Mouse (Mus musculus): ENCODE measurements around the gene Dip2a. TPM values are rescaled to one million over a fixed set of nuclear protein-coding genes. Genes with fewer than 3 reads are reported as not detected.

The Dip2a gene
- polyA plus RNA-seq, 1 experiment from 2014 or later: 2.4 TPM

DNA sequence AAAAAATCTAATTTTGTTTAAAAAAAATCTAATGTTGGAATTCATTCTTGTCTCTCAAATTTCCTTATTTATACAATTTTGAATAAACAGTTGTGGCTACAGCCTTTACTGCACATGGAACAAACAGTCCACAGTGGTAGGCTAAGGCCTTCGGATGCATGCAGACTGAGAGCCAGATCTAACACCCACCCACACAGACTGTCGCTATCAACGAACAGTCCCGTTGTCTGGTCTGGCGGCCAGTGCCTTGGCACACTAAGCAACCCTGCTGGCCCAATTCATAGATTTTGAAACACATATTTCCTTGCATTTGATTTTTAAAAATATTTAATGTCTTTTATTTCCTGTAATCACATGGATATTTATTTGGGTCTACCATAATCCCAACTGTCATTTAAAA, 45.0 kb downstream of the Dip2a start:
- 81% methylated on average over 5 of the region's 5 CpGs for WGBS (ENCODE audit: insufficient replicate concordance)
- Histone ChIP-seq H3K4me1 (no peaks in the 10 kb centered on the region), H3K36me3 (peaks cover 44% of the 10 kb centered on the region), H3K4me2 (no peak overlapping the region), H3K27ac (no peak overlapping the region), H3K27me3 (replicated peaks) (no peaks in the 10 kb centered on the region), H3K4me3 (no peak overlapping the region), H3K9ac (no peak overlapping the region), H3K9me3 (replicated peaks) (no peaks in the 10 kb centered on the region)
- no peak for ATAC-seq

DNA sequence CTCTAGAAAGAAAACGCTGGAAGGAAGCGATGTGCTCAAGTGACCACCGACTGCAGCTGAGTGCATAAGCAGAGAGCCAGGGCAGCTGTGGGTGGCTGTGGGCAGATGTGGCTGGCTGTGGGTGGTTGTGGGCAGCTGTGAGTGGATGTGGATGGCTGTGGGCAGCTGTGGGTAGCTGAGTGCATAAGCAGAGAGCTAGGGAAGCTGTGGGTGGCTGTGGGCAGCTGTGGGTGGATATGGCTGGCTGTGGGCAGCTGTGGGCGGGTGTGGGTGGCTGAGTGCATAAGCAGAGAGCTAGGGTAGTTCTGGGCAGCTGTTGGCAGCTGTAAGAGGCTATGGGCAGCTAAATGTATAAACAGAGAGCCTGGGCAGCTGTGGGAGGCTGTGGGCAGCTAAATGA, 51.9 kb downstream of the Dip2a start:
- H3K4me2 ChIP-seq: no peak overlapping the region
- no peaks in the 10 kb centered on the region for H3K27me3 ChIP-seq (replicated peaks)
- no peaks in the 10 kb centered on the region for H3K9me3 ChIP-seq (replicated peaks)
- peaks cover 61% of the 10 kb centered on the region for H3K36me3 ChIP-seq
- H3K4me3 ChIP-seq: no peak overlapping the region
- WGBS (ENCODE audit: insufficient replicate concordance): 71% methylated on average over 4 of the region's 4 CpGs
- no peak overlapping the region for H3K9ac ChIP-seq
- no peak overlapping the region for H3K27ac ChIP-seq
- no peaks in the 10 kb centered on the region for H3K4me1 ChIP-seq
- ATAC-seq: no peak

- no peak overlapping the region for H3K27ac ChIP-seq
- no peaks in the 10 kb centered on the region for H3K27me3 ChIP-seq (replicated peaks)
- H3K9ac ChIP-seq: no peak overlapping the region
- peaks cover 54% of the 10 kb centered on the region for H3K36me3 ChIP-seq
- H3K9me3 ChIP-seq (replicated peaks): no peaks in the 10 kb centered on the region
- 59% methylated on average over 3 of the region's 3 CpGs for WGBS (ENCODE audit: insufficient replicate concordance)
- ATAC-seq: no peak
- no peak overlapping the region for H3K4me2 ChIP-seq
- H3K4me3 ChIP-seq: no peak overlapping the region
- no peaks in the 10 kb centered on the region for H3K4me1 ChIP-seq
Measured at GRCm38 (mm10) chr10:76289936-76290671, 55.0 kb downstream of the Dip2a start.

DNA sequence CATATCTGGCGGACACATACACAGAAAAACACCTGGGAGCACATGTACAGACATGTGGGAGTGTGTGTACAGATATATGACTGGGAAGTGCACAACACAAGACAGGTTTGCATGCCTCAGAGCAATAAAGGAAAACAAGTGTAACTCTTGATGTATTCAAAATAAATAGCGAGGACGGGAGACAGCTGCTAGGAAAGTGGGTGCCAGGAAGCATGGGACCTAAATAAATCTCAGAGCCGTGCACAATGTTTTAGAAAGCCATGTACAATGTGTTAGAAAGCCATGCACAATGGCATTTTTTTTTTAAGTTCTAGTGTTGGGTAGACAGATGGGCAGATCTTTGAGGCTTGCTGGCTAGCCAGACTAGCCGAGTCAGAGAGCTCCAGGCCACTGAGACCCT, 56.0 kb downstream of the Dip2a start:
- H3K9ac ChIP-seq: no peak overlapping the region
- ATAC-seq: no peak

GRCm38 (mm10) chr10:76288268-76288993, 56.7 kb downstream of the Dip2a start:
- H3K36me3 ChIP-seq: peaks cover 45% of the 10 kb centered on the region
- WGBS (ENCODE audit: insufficient replicate concordance): 74% methylated on average over 11 of the region's 11 CpGs

More for the DNA sequence above, 56.0 kb downstream of the Dip2a start:
- Histone ChIP-seq H3K27ac (no peak overlapping the region), H3K36me3 (peaks cover 50% of the 10 kb centered on the region), H3K4me2 (no peak overlapping the region), H3K27me3 (replicated peaks) (no peaks in the 10 kb centered on the region), H3K4me3 (no peak overlapping the region), H3K4me1 (no peaks in the 10 kb centered on the region), H3K9me3 (replicated peaks) (no peaks in the 10 kb centered on the region)
- 74% methylated on average over 5 of the region's 5 CpGs for WGBS (ENCODE audit: insufficient replicate concordance)

GRCm38 (mm10) chr10:76278541-76279097, 66.5 kb downstream of the Dip2a start:
- Histone ChIP-seq H3K9ac (no peak overlapping the region), H3K4me3 (no peak overlapping the region), H3K27me3 (replicated peaks) (no peaks in the 10 kb centered on the region), H3K27ac (no peak overlapping the region), H3K4me2 (no peak overlapping the region), H3K36me3 (peaks cover 28% of the 10 kb centered on the region), H3K4me1 (no peaks in the 10 kb centered on the region), H3K9me3 (replicated peaks) (no peaks in the 10 kb centered on the region)
- ATAC-seq: no peak
- WGBS (ENCODE audit: insufficient replicate concordance): 63% methylated on average over 5 of the region's 5 CpGs

More at GRCm38 (mm10) chr10:76288268-76288993, 56.7 kb downstream of the Dip2a start:
- Histone ChIP-seq H3K9me3 (replicated peaks) (no peaks in the 10 kb centered on the region), H3K4me1 (no peaks in the 10 kb centered on the region), H3K4me3 (no peak overlapping the region), H3K9ac (no peak overlapping the region), H3K27me3 (replicated peaks) (no peaks in the 10 kb centered on the region), H3K27ac (no peak overlapping the region), H3K4me2 (no peak overlapping the region)
- no peak for ATAC-seq

DNA sequence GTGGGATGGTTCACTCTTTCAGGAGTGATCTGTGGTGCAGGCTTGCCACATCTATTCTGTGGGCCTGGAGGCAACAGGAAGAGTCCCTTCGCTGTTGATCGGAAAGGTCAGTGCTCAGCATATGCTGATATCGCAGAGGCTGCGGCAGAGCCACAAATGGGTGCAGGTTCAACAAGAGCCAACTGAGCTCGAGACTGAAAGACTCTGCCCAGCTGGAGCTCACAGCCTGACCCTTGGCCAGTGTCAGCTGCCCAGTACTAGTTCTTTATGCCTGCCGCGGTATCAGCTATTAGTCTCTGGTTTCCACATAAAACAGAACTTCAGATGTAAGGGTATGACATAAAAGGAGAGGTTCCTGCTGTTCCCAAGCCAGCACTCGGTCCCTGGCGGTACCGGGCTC, 69.8 kb downstream of the Dip2a start:
- no peak overlapping the region for H3K4me3 ChIP-seq
- WGBS (ENCODE audit: insufficient replicate concordance): 73% methylated on average over 10 of the region's 10 CpGs
- H3K27me3 ChIP-seq (replicated peaks): no peaks in the 10 kb centered on the region
- no peaks in the 10 kb centered on the region for H3K9me3 ChIP-seq (replicated peaks)
- ATAC-seq: no peak
- H3K4me2 ChIP-seq: no peak overlapping the region
- H3K4me1 ChIP-seq: no peaks in the 10 kb centered on the region
- no peak overlapping the region for H3K27ac ChIP-seq
- H3K9ac ChIP-seq: no peak overlapping the region
- peaks cover 31% of the 10 kb centered on the region for H3K36me3 ChIP-seq

DNA sequence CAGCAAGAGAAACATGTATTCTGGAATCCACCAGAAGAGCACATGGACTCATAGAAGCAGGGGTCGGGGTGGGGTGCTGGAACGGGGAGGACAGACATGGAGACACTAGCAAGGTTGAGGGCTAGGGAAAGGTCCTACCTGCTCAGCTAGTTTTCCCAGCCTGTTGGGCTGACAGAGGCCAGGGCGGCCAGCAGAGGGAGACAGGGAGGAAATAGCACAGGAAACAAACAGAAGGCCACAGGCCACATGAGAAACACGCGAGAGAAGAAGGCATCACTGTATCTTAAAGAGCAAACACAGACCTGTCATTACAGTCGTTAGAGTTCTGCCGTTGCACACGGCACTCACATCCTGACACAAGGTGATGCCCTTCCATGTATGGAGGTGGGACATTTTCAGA, 73.9 kb downstream of the Dip2a start:
- peaks cover 28% of the 10 kb centered on the region for H3K36me3 ChIP-seq
- H3K4me2 ChIP-seq: no peak overlapping the region
- ATAC-seq: no peak
- no peaks in the 10 kb centered on the region for H3K4me1 ChIP-seq
- no peak overlapping the region for H3K4me3 ChIP-seq
- H3K9ac ChIP-seq: no peak overlapping the region
- no peaks in the 10 kb centered on the region for H3K9me3 ChIP-seq (replicated peaks)
- no peak overlapping the region for H3K27ac ChIP-seq
- WGBS (ENCODE audit: insufficient replicate concordance): 41% methylated on average over 8 of the region's 8 CpGs
- no peaks in the 10 kb centered on the region for H3K27me3 ChIP-seq (replicated peaks)

DNA sequence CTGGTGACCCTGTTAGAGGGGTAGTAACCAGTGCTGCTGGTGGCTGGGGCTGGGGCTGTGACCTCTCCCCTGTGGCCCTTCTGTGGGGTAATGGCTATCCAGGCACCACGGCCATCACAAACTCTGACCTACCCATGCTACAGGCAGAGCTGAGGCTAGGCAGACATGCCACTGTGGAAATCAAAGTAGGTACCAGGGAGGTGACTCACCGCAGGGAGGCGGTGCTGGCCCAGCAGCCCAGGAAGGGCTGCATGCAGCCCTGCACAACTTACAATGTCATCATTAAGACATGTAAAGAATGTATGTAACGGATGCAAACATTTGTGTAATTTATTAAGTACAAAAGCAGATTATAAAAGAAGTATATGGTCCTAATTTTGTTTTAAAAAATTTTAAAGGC, 82.7 kb downstream of the Dip2a start:
- no peak overlapping the region for H3K27ac ChIP-seq
- no peaks in the 10 kb centered on the region for H3K27me3 ChIP-seq (replicated peaks)
- no peaks in the 10 kb centered on the region for H3K9me3 ChIP-seq (replicated peaks)
- H3K9ac ChIP-seq: no peak overlapping the region
- WGBS (ENCODE audit: insufficient replicate concordance): 67% methylated on average over 4 of the region's 4 CpGs
- H3K4me2 ChIP-seq: no peak overlapping the region
- ATAC-seq: no peak
- H3K4me3 ChIP-seq: no peak overlapping the region
- no peaks in the 10 kb centered on the region for H3K4me1 ChIP-seq
- no peaks in the 10 kb centered on the region for H3K36me3 ChIP-seq

DNA sequence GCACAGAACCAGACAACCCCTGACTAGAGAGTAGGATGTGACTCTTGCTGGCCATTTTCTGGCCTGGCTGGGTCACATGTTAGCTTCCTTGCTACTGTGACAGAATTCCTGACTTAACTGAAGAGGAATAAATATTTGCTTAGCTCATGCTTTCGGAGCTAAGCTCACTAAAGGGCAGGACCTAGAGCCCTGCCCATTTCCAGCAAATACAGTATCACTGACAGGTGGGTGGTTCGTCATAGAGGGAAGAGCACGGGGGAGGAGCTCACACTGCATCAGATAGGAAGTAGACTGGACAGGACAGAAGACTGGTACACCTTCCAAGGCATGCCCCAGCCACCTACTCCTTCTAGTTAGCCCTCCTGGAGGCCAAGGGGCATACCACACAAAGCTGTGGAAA, 83.6 kb downstream of the Dip2a start:
- no peaks in the 10 kb centered on the region for H3K36me3 ChIP-seq
- H3K4me3 ChIP-seq: no peak overlapping the region
- no peak overlapping the region for H3K4me2 ChIP-seq
- H3K27me3 ChIP-seq (replicated peaks): no peaks in the 10 kb centered on the region
- no peaks in the 10 kb centered on the region for H3K4me1 ChIP-seq
- 42% methylated on average over 3 of the region's 3 CpGs for WGBS (ENCODE audit: insufficient replicate concordance)
- H3K27ac ChIP-seq: no peak overlapping the region
- H3K9me3 ChIP-seq (replicated peaks): no peaks in the 10 kb centered on the region
- H3K9ac ChIP-seq: no peak overlapping the region
- peak; percentile 59; the same call in 1 of the 2 replicates for ATAC-seq

- Histone ChIP-seq H3K36me3 (no peaks in the 10 kb centered on the region), H3K4me3 (no peak overlapping the region), H3K4me2 (no peak overlapping the region), H3K9ac (no peak overlapping the region), H3K27ac (no peak overlapping the region), H3K9me3 (replicated peaks) (no peaks in the 10 kb centered on the region), H3K4me1 (no peaks in the 10 kb centered on the region), H3K27me3 (replicated peaks) (no peaks in the 10 kb centered on the region)
- ATAC-seq: no peak
- 51% methylated on average over 11 of the region's 11 CpGs for WGBS (ENCODE audit: insufficient replicate concordance)
Measured at GRCm38 (mm10) chr10:76260358-76261059, 84.6 kb downstream of the Dip2a start.

Measured in liver, embryonic 12.5 days (tissue).